Mouse (Mus musculus) thymus, adult 2 months (tissue): ENCODE measurements around the gene Mag. TPM values are rescaled to one million over a fixed set of nuclear protein-coding genes. Genes with fewer than 3 reads are reported as not detected.
"Not testable (repeated sequence)": the region's sequence is repeated elsewhere in the genome, so short reads cannot be mapped to it uniquely, and the experiment has no call there.

ENCODE experiments used
- DNase-seq: peaks from one replicate; pipeline ENCODE4 v3.0.0; 2021
- H3K27ac ChIP-seq: fragments of 200-500 bp; 2 replicates; pipeline ENCODE4 v1.5.1; 2012; ENCODE audit warnings: low read length, control low read depth; ENCODE audit not compliant: control insufficient read depth, insufficient read depth
- H3K27me3 ChIP-seq: fragments of 200-500 bp; 2 replicates; pipeline ENCODE4 v1.6.1; 2012; ENCODE audit warnings: mild to moderate bottlenecking, low read length, moderate library complexity, mixed read lengths; ENCODE audit not compliant: control insufficient read depth, insufficient read depth
- H3K36me3 ChIP-seq: fragments of 200-500 bp; 2 replicates; pipeline ENCODE4 v1.6.1; 2012; ENCODE audit warnings: mild to moderate bottlenecking, low read length, moderate library complexity; ENCODE audit not compliant: control insufficient read depth, insufficient read depth
- H3K4me1 ChIP-seq: fragments of 200-500 bp; replicated peaks from 2 replicates; pipeline ENCODE4 v1.6.1; 2012; ENCODE audit warnings: low read length; ENCODE audit not compliant: control insufficient read depth, insufficient read depth
- H3K4me3 ChIP-seq: fragments of 200-500 bp; 2 replicates; pipeline ENCODE4 v1.5.1; 2012; ENCODE audit warnings: mild to moderate bottlenecking, low read length, control low read depth, moderate library complexity; ENCODE audit not compliant: control insufficient read depth, insufficient read depth
- CTCF ChIP-seq: fragments of 200-500 bp; IDR thresholded peaks from 2 replicates; pipeline ENCODE4 v1.5.1; 2012; ENCODE audit warnings: mild to moderate bottlenecking, control low read depth, low read length, moderate library complexity, borderline replicate concordance; ENCODE audit not compliant: control insufficient read depth, poor library complexity, insufficient read depth; ENCODE audit errors: extremely low read depth
- POLR2A ChIP-seq: fragments of 200-500 bp; IDR thresholded peaks from 2 replicates; pipeline ENCODE4 v1.6.1; 2012; ENCODE audit warnings: mild to moderate bottlenecking, low read length, control low read depth, moderate library complexity; ENCODE audit not compliant: control insufficient read depth, poor library complexity, insufficient read depth; ENCODE audit errors: extremely low read depth
- whole genome bisulfite sequencing: fragments of 180-500 bp; shearing (Covaris S2); methylation state at CpG from one replicate; pipeline ENCODE4 v1.1.7; 2018; 5-methylcytosine and 5-hydroxymethylcytosine counted together
- polyA plus RNA-seq: library from polyadenylated mRNA; depleted of rRNA; stranded (reverse); fragments of >200 nt; gene quantifications from 2 replicates; pipeline ENCODE4 v1.2.3, GENCODE M21; 2012

Mag gene
- polyA plus RNA-seq, 1 experiment: 2.0 TPM

- Histone ChIP-seq H3K4me3 (no peak overlapping the region), H3K4me1 (no peaks in the 10 kb centered on the region; the same call in 1 of the 2 replicates), H3K27ac (no peak overlapping the region), H3K27me3 (no peaks in the 10 kb centered on the region), H3K36me3 (peaks cover 27% of the 10 kb centered on the region)
- 97% methylated on average over 7 of the region's 7 CpGs for WGBS
- TF ChIP-seq CTCF (no peak), POLR2A (no peak)
- DNase-seq: no peak
Observed at GRCm38 (mm10) chr7:30945876-30946275, 31.2 kb upstream of the Mag start.

GRCm38 (mm10) chr7:30945466-30945865 is 30.8 kb upstream of the Mag start:
- H3K4me1 ChIP-seq, H3K4me3 ChIP-seq, DNase-seq, H3K27me3 ChIP-seq, H3K27ac ChIP-seq: not testable (repeated sequence)
- peaks cover 23% of the 10 kb centered on the region for H3K36me3 ChIP-seq
- WGBS: 98% methylated on average over 7 of the region's 7 CpGs

- not testable (repeated sequence) for H3K4me1 ChIP-seq, H3K27me3 ChIP-seq, H3K27ac ChIP-seq, DNase-seq, H3K4me3 ChIP-seq
- H3K36me3 ChIP-seq: peaks cover 16% of the 10 kb centered on the region
- 86% methylated on average over 2 of the region's 2 CpGs for WGBS
Observed at GRCm38 (mm10) chr7:30944706-30945105, 30.0 kb upstream of the Mag start.

GRCm38 (mm10) chr7:30943909-30944635 is 29.4 kb upstream of the Mag start, which contains the start of gene Hamp:
Gene Hamp (minus strand): TSS chr7:30944032.
- DNase-seq: no peak
- Histone ChIP-seq H3K36me3 (peaks cover 10% of the 10 kb centered on the region), H3K27ac (no peak within 1 kb of the TSS), H3K27me3 (no peaks in the 10 kb centered on the region), H3K4me1 (peaks cover 2% of the 10 kb centered on the region), H3K4me3 (no peak within 1 kb of the TSS)
- TF ChIP-seq POLR2A (no peak), CTCF (no peak)
- WGBS: 86% methylated on average over 9 of the region's 9 CpGs

GRCm38 (mm10) chr7:30942365-30942764 is 27.7 kb upstream of the Mag start:
- H3K27ac ChIP-seq, H3K27me3 ChIP-seq, H3K4me1 ChIP-seq, H3K36me3 ChIP-seq, DNase-seq, H3K4me3 ChIP-seq: not testable (repeated sequence)
- 18% methylated on average over 3 of the region's 3 CpGs for WGBS

- not testable (repeated sequence) for H3K4me3 ChIP-seq, H3K27me3 ChIP-seq, H3K27ac ChIP-seq, DNase-seq, H3K4me1 ChIP-seq, H3K36me3 ChIP-seq
- 81% methylated on average over 1 of the region's 1 CpGs for WGBS
Observed at GRCm38 (mm10) chr7:30940070-30940469, 25.4 kb upstream of the Mag start.

GRCm38 (mm10) chr7:30935422-30936099 is 20.9 kb upstream of the Mag start:
- WGBS: 73% methylated on average over 6 of the region's 6 CpGs
- H3K4me1 ChIP-seq, DNase-seq, H3K27me3 ChIP-seq, H3K27ac ChIP-seq, H3K36me3 ChIP-seq, H3K4me3 ChIP-seq: not testable (repeated sequence)

- not testable (repeated sequence) for DNase-seq, H3K27me3 ChIP-seq, H3K36me3 ChIP-seq, H3K27ac ChIP-seq, H3K4me1 ChIP-seq, H3K4me3 ChIP-seq
- WGBS: 86% methylated on average over 2 of the region's 2 CpGs
Observed at GRCm38 (mm10) chr7:30924581-30924980, 9.9 kb upstream of the Mag start, which contains the start of gene Hamp2. Gene Hamp2 (minus strand): TSS chr7:30924681.
